Mouse (Mus musculus) midbrain, embryonic 16.5 days (tissue): ENCODE measurements at regions not wholly inside any gene's neighbourhood (a gene's known extent, or its start where the extent isn't known, plus 50 kb on each side); places are given as distances from the start of the nearest gene placed in this dataset.
"Not testable (repeated sequence)": the region's sequence is repeated elsewhere in the genome, so short reads cannot be mapped to it uniquely, and the experiment has no call there.

Source experiments
- ATAC-seq: fragments of 200-750 bp; cut with Nextera tagmentation; 2 replicates; pipeline ENCODE4 v1.8.0; 2017; ENCODE audit warnings: moderate TSS enrichment
- H3K27ac ChIP-seq: fragments of 300-500 bp; sonication (generic); 2 replicates; pipeline ENCODE4 v1.5.1; 2014; ENCODE audit warnings: mild to moderate bottlenecking, low read length, mixed read lengths
- H3K27me3 ChIP-seq: fragments of 300-500 bp; sonication (generic); 2 replicates; pipeline ENCODE4 v1.6.1; 2014; ENCODE audit warnings: low read depth, low read length, mixed read lengths; ENCODE audit not compliant: control insufficient read depth, insufficient read depth
- H3K36me3 ChIP-seq: fragments of 300-500 bp; sonication (generic); 2 replicates; pipeline ENCODE4 v1.6.1; 2014; ENCODE audit warnings: mild to moderate bottlenecking, low read length, moderate library complexity, mixed read lengths; ENCODE audit not compliant: control insufficient read depth, insufficient read depth
- H3K4me1 ChIP-seq: fragments of 300-500 bp; sonication (generic); 2 replicates; pipeline ENCODE4 v1.6.1; 2014; ENCODE audit warnings: mild to moderate bottlenecking, low read length, mixed read lengths; ENCODE audit not compliant: control insufficient read depth, insufficient read depth
- H3K4me2 ChIP-seq: fragments of 300-500 bp; sonication (generic); 2 replicates; pipeline ENCODE4 v1.6.1; 2014; ENCODE audit warnings: mild to moderate bottlenecking, low read length, mixed read lengths
- H3K4me3 ChIP-seq: fragments of 300-500 bp; sonication (generic); 2 replicates; pipeline ENCODE4 v1.5.1; 2014; ENCODE audit warnings: low read depth, mild to moderate bottlenecking, low read length, moderate library complexity, mixed read lengths
- H3K9ac ChIP-seq: fragments of 300-500 bp; sonication (generic); 2 replicates; pipeline ENCODE4 v1.6.1; 2014; ENCODE audit warnings: low read depth, low read length, mixed read lengths
- H3K9me3 ChIP-seq: fragments of 300-500 bp; sonication (generic); replicated peaks from 2 replicates; pipeline ENCODE4 v1.6.1; 2014; ENCODE audit warnings: mild to moderate bottlenecking, low read length, mixed read lengths; ENCODE audit not compliant: control insufficient read depth, poor library complexity, severe bottlenecking
- WGBS: fragments of 180-500 bp; shearing (Covaris S2); extraction: QIAGEN DNeasy Blood & Tissue Kit; methylation state at CpG from one replicate; pipeline ENCODE4 v1.1.7; 2014; 5-methylcytosine and 5-hydroxymethylcytosine counted together

- Histone ChIP-seq H3K4me2 (no peak overlapping the region), H3K9me3 (no peaks in the 10 kb centered on the region; the same call in 1 of the 2 replicates), H3K27me3 (no peaks in the 10 kb centered on the region), H3K4me1 (no peaks in the 10 kb centered on the region), H3K4me3 (no peak overlapping the region), H3K9ac (no peak overlapping the region), H3K36me3 (no peaks in the 10 kb centered on the region), H3K27ac (no peak overlapping the region)
- no peak for ATAC-seq
These were observed 96.6 kb upstream of the Selenop start for GRCm38 (mm10) chr15:3171774-3172173.

- 71% methylated on average over 2 of the region's 2 CpGs for WGBS
- Histone ChIP-seq H3K4me1 (no peaks in the 10 kb centered on the region), H3K27ac (no peak overlapping the region), H3K9me3 (no peaks in the 10 kb centered on the region; the same call in 1 of the 2 replicates), H3K4me2 (no peak overlapping the region), H3K36me3 (no peaks in the 10 kb centered on the region), H3K27me3 (no peaks in the 10 kb centered on the region), H3K4me3 (no peak overlapping the region), H3K9ac (no peak overlapping the region)
- no peak for ATAC-seq
These were observed 94.3 kb upstream of the Selenop start for GRCm38 (mm10) chr15:3174072-3174471.

GRCm38 (mm10) chr15:3174848-3175247 is 93.5 kb upstream of the Selenop start:
- WGBS, result 47% methylated on average over 2 of the region's 2 CpGs
- Histone ChIP-seq H3K27me3 (no peaks in the 10 kb centered on the region), H3K9ac (no peak overlapping the region), H3K9me3 (no peaks in the 10 kb centered on the region; the same call in 1 of the 2 replicates), H3K36me3 (no peaks in the 10 kb centered on the region), H3K4me1 (no peaks in the 10 kb centered on the region), H3K4me2 (no peak overlapping the region), H3K4me3 (no peak overlapping the region), H3K27ac (no peak overlapping the region)
- no peak for ATAC-seq

GRCm38 (mm10) chr15:3201912-3202653 is 66.3 kb upstream of the Selenop start:
- Histone ChIP-seq H3K9ac (no peak overlapping the region), H3K27me3 (no peaks in the 10 kb centered on the region), H3K4me3 (no peak overlapping the region), H3K4me1 (no peaks in the 10 kb centered on the region), H3K9me3 (no peaks in the 10 kb centered on the region), H3K4me2 (no peak overlapping the region), H3K27ac (no peak overlapping the region), H3K36me3 (no peaks in the 10 kb centered on the region)
- peak; percentile 83 for ATAC-seq
- 94% methylated on average over 2 of the region's 2 CpGs for WGBS

GRCm38 (mm10) chr15:3205522-3205921 is 62.8 kb upstream of the Selenop start:
- no peak for ATAC-seq
- H3K27me3 ChIP-seq, result no peaks in the 10 kb centered on the region
- H3K9me3 ChIP-seq, result no peaks in the 10 kb centered on the region
- no peaks in the 10 kb centered on the region for H3K36me3 ChIP-seq
- H3K4me2 ChIP-seq, result no peak overlapping the region
- H3K27ac ChIP-seq, result no peak overlapping the region
- whole genome bisulfite sequencing, result 82% methylated on average over 6 of the region's 6 CpGs
- H3K4me3 ChIP-seq, result no peak overlapping the region
- H3K4me1 ChIP-seq, result no peaks in the 10 kb centered on the region
- H3K9ac ChIP-seq, result no peak overlapping the region

GRCm38 (mm10) chr15:3206076-3206475 is 62.3 kb upstream of the Selenop start:
- not testable (repeated sequence) for ATAC-seq, H3K27me3 ChIP-seq, H3K27ac ChIP-seq, H3K4me1 ChIP-seq, H3K9ac ChIP-seq, H3K9me3 ChIP-seq, H3K4me3 ChIP-seq, H3K4me2 ChIP-seq, H3K36me3 ChIP-seq
- 75% methylated on average over 6 of the region's 6 CpGs for WGBS

GRCm38 (mm10) chr15:3213721-3214120 is 54.6 kb upstream of the Selenop start:
- no peaks in the 10 kb centered on the region for H3K4me1 ChIP-seq
- 10% methylated on average over 4 of the region's 4 CpGs for WGBS
- no peak overlapping the region for H3K4me3 ChIP-seq
- H3K27me3 ChIP-seq, result no peaks in the 10 kb centered on the region
- no peak overlapping the region for H3K27ac ChIP-seq
- H3K4me2 ChIP-seq, result no peak overlapping the region
- no peaks in the 10 kb centered on the region for H3K9me3 ChIP-seq
- H3K9ac ChIP-seq, result no peak overlapping the region
- no peaks in the 10 kb centered on the region for H3K36me3 ChIP-seq
- peak; percentile 76; the same call in 1 of the 2 replicates for ATAC-seq

GRCm38 (mm10) chr15:3215201-3215600 is 53.1 kb upstream of the Selenop start:
- no peaks in the 10 kb centered on the region for H3K27me3 ChIP-seq
- WGBS, result 48% methylated on average over 1 of the region's 1 CpGs
- H3K9me3 ChIP-seq, result no peaks in the 10 kb centered on the region
- no peak overlapping the region for H3K27ac ChIP-seq
- no peaks in the 10 kb centered on the region for H3K4me1 ChIP-seq
- H3K36me3 ChIP-seq, result no peaks in the 10 kb centered on the region
- H3K9ac ChIP-seq, result no peak overlapping the region
- H3K4me2 ChIP-seq, result no peak overlapping the region
- no peak overlapping the region for H3K4me3 ChIP-seq
- no peak for ATAC-seq
